Mouse (Mus musculus): ENCODE data around the gene Zbtb16.

Zbtb16 gene

GRCm38 (mm10) chr9:48835631-48836565, at the start of gene Zbtb16:
Gene Zbtb16, minus strand, starts transcription at chr9:48836222.
- DNase-seq (ENCODE audit: low spot score) = peak; percentile 92

- no peak for DNase-seq (ENCODE audit: low spot score)
Measured at GRCm38 (mm10) chr9:48872896-48873295, 36.9 kb upstream of the Zbtb16 start.

- no peak for DNase-seq (ENCODE audit: low spot score)
Measured at GRCm38 (mm10) chr9:48866523-48867121, 30.6 kb upstream of the Zbtb16 start.

- no peak for DNase-seq (ENCODE audit: low spot score)
Measured at GRCm38 (mm10) chr9:48865235-48865634, 29.2 kb upstream of the Zbtb16 start.

GRCm38 (mm10) chr9:48861481-48861880, 25.5 kb upstream of the Zbtb16 start:
- no peak for DNase-seq (ENCODE audit: low spot score)

GRCm38 (mm10) chr9:48860526-48860845, 24.5 kb upstream of the Zbtb16 start:
- peak; percentile 88 for DNase-seq (ENCODE audit: low spot score)

- no peak for DNase-seq (ENCODE audit: low spot score)
Measured at GRCm38 (mm10) chr9:48859828-48860525, 24.0 kb upstream of the Zbtb16 start.

GRCm38 (mm10) chr9:48857944-48858343, 21.9 kb upstream of the Zbtb16 start:
- no peak for DNase-seq (ENCODE audit: low spot score)

GRCm38 (mm10) chr9:48856240-48856639, 20.2 kb upstream of the Zbtb16 start:
- no peak for DNase-seq (ENCODE audit: low spot score)

- DNase-seq (ENCODE audit: low spot score) = no peak
Measured at GRCm38 (mm10) chr9:48849531-48849930, 13.5 kb upstream of the Zbtb16 start.

- no peak for DNase-seq (ENCODE audit: low spot score)
Measured at GRCm38 (mm10) chr9:48839568-48839967, 3.5 kb upstream of the Zbtb16 start.

GRCm38 (mm10) chr9:48838346-48838745, 2.3 kb upstream of the Zbtb16 start:
- DNase-seq (ENCODE audit: low spot score) = no peak

- peak; percentile 48 for DNase-seq (ENCODE audit: low spot score)
Measured at GRCm38 (mm10) chr9:48837181-48837580, 1.2 kb upstream of the Zbtb16 start.

- no peak for DNase-seq (ENCODE audit: low spot score)
Measured at GRCm38 (mm10) chr9:48836566-48836930, 526 bp upstream of the Zbtb16 start.

- DNase-seq (ENCODE audit: low spot score) = peak; percentile 64
Measured at GRCm38 (mm10) chr9:48834541-48835411, 1.2 kb downstream of the Zbtb16 start.

- no peak for DNase-seq (ENCODE audit: low spot score)
Measured at GRCm38 (mm10) chr9:48834006-48834405, 2.0 kb downstream of the Zbtb16 start.

GRCm38 (mm10) chr9:48833493-48833892, 2.5 kb downstream of the Zbtb16 start:
- DNase-seq (ENCODE audit: low spot score) = no peak

- DNase-seq (ENCODE audit: low spot score) = no peak
Measured at GRCm38 (mm10) chr9:48832473-48833100, 3.4 kb downstream of the Zbtb16 start.

- DNase-seq (ENCODE audit: low spot score) = no peak
Measured at GRCm38 (mm10) chr9:48831560-48832460, 4.2 kb downstream of the Zbtb16 start.

GRCm38 (mm10) chr9:48828839-48829238, 7.2 kb downstream of the Zbtb16 start:
- no peak for DNase-seq (ENCODE audit: low spot score)

Data from embryo, embryonic 10 days (tissue).